Mouse (Mus musculus) G1E (cell line): ENCODE data around the gene Gm5965. TPM values are rescaled to one million over a fixed set of nuclear protein-coding genes. Genes with fewer than 3 reads are reported as not detected.
"Not testable (repeated sequence)": the region's sequence is repeated elsewhere in the genome, so short reads cannot be mapped to it uniquely, and the experiment has no call there.

Experiments
- ATAC-seq: 2 replicates; pipeline ENCODE4 v1.8.0; 2016; ENCODE audit warnings: mild to moderate bottlenecking; ENCODE audit not compliant: insufficient number of reproducible peaks, poor library complexity, low FRiP score, severe bottlenecking; ENCODE audit errors: extremely low read depth
- DNase-seq: peaks from one replicate; pipeline ENCODE4 v3.0.0; 2012; ENCODE audit warnings: low spot score
- H3K27me3 ChIP-seq: 2 replicates; pipeline ENCODE4 v1.6.1; 2012; ENCODE audit warnings: mild to moderate bottlenecking, low read length, inconsistent platforms; ENCODE audit not compliant: insufficient read depth
- H3K36me3 ChIP-seq: replicated peaks from 2 replicates; pipeline ENCODE3; 2012; ENCODE audit warnings: mild to moderate bottlenecking, inconsistent platforms
- H3K4me1 ChIP-seq: 2 replicates; pipeline ENCODE4 v1.6.1; 2012; ENCODE audit warnings: low read depth, low read length, inconsistent platforms, mixed read lengths; ENCODE audit not compliant: insufficient read depth
- H3K4me3 ChIP-seq: 2 replicates; pipeline ENCODE4 v1.5.1; 2012; ENCODE audit warnings: low read depth, mild to moderate bottlenecking, inconsistent platforms, low read length, moderate library complexity, mixed read lengths
- H3K9me3 ChIP-seq: replicated peaks from 2 replicates; pipeline ENCODE4 v1.6.1; 2012; ENCODE audit warnings: inconsistent platforms
- CTCF ChIP-seq: IDR thresholded peaks from 2 replicates; pipeline ENCODE4 v1.5.1; 2012; ENCODE audit warnings: low read depth, low read length, inconsistent platforms, mixed read lengths
- GATA1 ChIP-seq: IDR thresholded peaks from 2 replicates; pipeline ENCODE4 v1.6.1; 2012; ENCODE audit warnings: borderline replicate concordance, low read length, inconsistent platforms, mixed read lengths
- GATA2 ChIP-seq: IDR thresholded peaks from 2 replicates; pipeline ENCODE4 v1.6.1; 2012; ENCODE audit warnings: low read depth, low read length, inconsistent platforms, borderline replicate concordance
- POLR2AphosphoS5 ChIP-seq: IDR thresholded peaks from 2 replicates; pipeline ENCODE4 v1.6.1; 2012; ENCODE audit warnings: low read depth, low read length, inconsistent platforms; ENCODE audit not compliant: insufficient replicate concordance
- TAL1 ChIP-seq: conservative IDR thresholded peaks from 2 replicates; pipeline ENCODE4 v1.6.1; 2012; ENCODE audit warnings: low read depth, low read length, inconsistent platforms, mixed read lengths
- polyA plus RNA-seq: library from polyadenylated mRNA; stranded (reverse); fragments of >175 nt; gene quantifications from 2 replicates; pipeline ENCODE4 v1.2.3, GENCODE M21; 2012
- total RNA-seq, 2 experiments: library from RNA; stranded (forward) in 1 of 2; stranded (reverse) in 1 of 2; fragments of 200-1000 nt in 1 of 2; fragments of >200 nt in 1 of 2; fragmentation: Nextera tagmentation in 1 of 2; gene quantifications; 2 replicates each; pipeline ENCODE4 v1.2.3; 2014 to 2017

Gm5965 gene
- not detected in 2 replicates for total RNA-seq (2014; fragmentation: Nextera tagmentation)
- total RNA-seq (2017) = not detected in 2 replicates
- 0.17 TPM in 1 of 2 replicates, not detected in the other for polyA plus RNA-seq

- ATAC-seq = no peak
- Histone ChIP-seq H3K9me3 (peaks cover 8% of the 10 kb centered on the region; the same call in 1 of the 2 replicates), H3K4me1 (no peaks in the 10 kb centered on the region), H3K4me3 (no peak within 1 kb of the TSS), H3K27me3 (no peaks in the 10 kb centered on the region), H3K36me3 (no peaks in the 10 kb centered on the region)
- DNase-seq = no peak
- TF ChIP-seq TAL1 (no peak), GATA1 (no peak), POLR2AphosphoS5 (no peak), GATA2 (no peak), CTCF (no peak)
Observed at GRCm38 (mm10) chr16:88777596-88777995, at the start of gene Gm5965. Gene Gm5965, plus strand, starts transcription at chr16:88777896.

DNA sequence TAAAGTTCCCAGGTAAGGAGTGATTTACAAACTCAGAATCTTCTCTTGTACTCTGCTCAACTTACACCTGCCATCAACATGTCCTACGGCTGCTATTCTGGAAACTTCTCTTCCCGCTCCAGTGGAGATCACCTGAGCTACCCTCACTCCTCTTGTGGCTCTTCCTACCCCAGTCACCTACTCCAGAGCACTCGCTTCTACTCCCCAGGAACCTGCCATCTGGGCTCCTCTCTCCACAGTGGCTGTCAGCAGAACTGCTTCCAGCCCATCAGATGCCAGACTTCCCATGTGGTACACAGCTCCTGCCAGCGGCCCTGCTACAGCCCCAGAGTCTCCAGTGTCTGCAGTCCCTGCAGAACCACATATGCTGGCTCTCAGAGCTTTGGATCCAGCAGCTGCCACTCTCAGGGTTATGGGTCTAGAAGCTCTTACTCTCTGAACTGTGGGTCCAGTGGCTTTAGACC is 48.9 kb upstream of the Gm5965 start, which contains the start of gene Krtap13-1:
Gene Krtap13-1, plus strand, starts transcription at position 51 of the 464 bp plus-strand sequence.
- H3K27me3 ChIP-seq = no peaks in the 10 kb centered on the region
- DNase-seq = no peak

DNA sequence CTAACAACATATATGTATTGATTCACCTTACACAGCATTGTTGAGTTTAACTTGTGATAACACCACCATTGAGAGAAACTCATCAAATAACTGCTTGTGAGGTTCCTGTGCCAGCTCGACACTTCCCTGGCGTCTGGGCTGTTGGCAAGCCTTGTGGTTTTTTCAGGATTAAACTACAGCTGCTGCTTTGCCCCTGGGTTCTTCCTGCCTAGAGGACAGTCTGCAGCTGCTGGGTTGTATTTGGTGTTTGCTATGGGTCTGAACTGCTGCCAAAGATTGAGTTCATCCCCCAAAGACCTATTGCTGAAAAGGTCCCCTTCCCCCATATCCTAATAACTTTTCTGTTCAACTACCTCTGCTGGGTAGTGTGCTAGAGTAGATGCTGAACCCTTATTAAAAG is 42.3 kb upstream of the Gm5965 start:
- no peaks in the 10 kb centered on the region for H3K27me3 ChIP-seq
- no peak for TF ChIP-seq POLR2AphosphoS5
- TF ChIP-seq GATA2 = no peak
- TF ChIP-seq GATA1 = no peak
- no peak for TF ChIP-seq CTCF
- TF ChIP-seq TAL1 = no peak
- H3K36me3 ChIP-seq = no peaks in the 10 kb centered on the region
- ATAC-seq = no peak
- no peaks in the 10 kb centered on the region for H3K4me1 ChIP-seq
- H3K9me3 ChIP-seq = no peaks in the 10 kb centered on the region
- DNase-seq = no peak
- no peak overlapping the region for H3K4me3 ChIP-seq

More for the DNA sequence above, 48.9 kb upstream of the Gm5965 start, which contains the start of gene Krtap13-1:
- H3K9me3 ChIP-seq = peaks cover 9% of the 10 kb centered on the region; the same call in 1 of the 2 replicates
- TF ChIP-seq TAL1 (no peak), GATA2 (no peak), GATA1 (no peak), POLR2AphosphoS5 (no peak), CTCF (no peak)
- H3K4me1 ChIP-seq = no peaks in the 10 kb centered on the region
- H3K36me3 ChIP-seq = no peaks in the 10 kb centered on the region
- ATAC-seq = peak; percentile 8; the same call in 1 of the 2 replicates
- no peak within 1 kb of the TSS for H3K4me3 ChIP-seq

- Histone ChIP-seq H3K4me1 (no peaks in the 10 kb centered on the region), H3K27me3 (no peaks in the 10 kb centered on the region), H3K4me3 (no peak overlapping the region), H3K36me3 (no peaks in the 10 kb centered on the region), H3K9me3 (no peaks in the 10 kb centered on the region)
- ATAC-seq = no peak
- TF ChIP-seq CTCF (no peak), GATA2 (no peak), GATA1 (no peak), POLR2AphosphoS5 (no peak), TAL1 (no peak)
- DNase-seq = no peak
Observed at GRCm38 (mm10) chr16:88744750-88745340, 32.9 kb upstream of the Gm5965 start.

DNA sequence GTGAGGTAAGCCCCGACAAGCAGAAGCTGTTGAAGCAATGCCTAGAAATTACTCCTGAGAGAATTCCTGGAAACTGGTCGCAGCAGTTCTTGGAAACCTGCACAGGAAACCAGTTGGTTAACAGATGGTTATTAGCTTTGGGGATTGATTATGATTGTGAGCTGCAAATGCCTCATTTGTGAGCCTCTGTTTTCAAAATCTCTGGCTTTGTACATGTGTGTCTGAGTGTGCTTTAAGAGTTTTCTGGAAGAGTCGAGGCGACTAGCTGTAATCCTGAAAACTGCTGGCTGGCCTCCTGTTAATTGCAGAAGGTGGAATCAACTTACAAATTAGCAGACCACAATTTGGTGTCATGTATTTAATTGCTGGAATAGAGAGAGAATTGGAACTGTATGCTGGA is 29.8 kb upstream of the Gm5965 start:
- DNase-seq (no peak), ATAC-seq (no peak)
- Histone ChIP-seq H3K4me3 (no peak overlapping the region), H3K36me3 (no peaks in the 10 kb centered on the region), H3K9me3 (peaks cover 4% of the 10 kb centered on the region), H3K4me1 (no peaks in the 10 kb centered on the region), H3K27me3 (no peaks in the 10 kb centered on the region)
- TF ChIP-seq CTCF = no peak
- no peak for TF ChIP-seq GATA2
- TF ChIP-seq TAL1 = no peak
- TF ChIP-seq POLR2AphosphoS5 = no peak
- no peak for TF ChIP-seq GATA1

- H3K4me3 ChIP-seq, ATAC-seq, DNase-seq: not testable (repeated sequence)
Observed at GRCm38 (mm10) chr16:88751535-88751934, 26.2 kb upstream of the Gm5965 start, which contains the start of gene Krtap13. Gene Krtap13, minus strand, starts transcription at chr16:88751635.

GRCm38 (mm10) chr16:88758547-88758946 is 19.1 kb upstream of the Gm5965 start, which contains the start of gene 2310034C09Rik:
Gene 2310034C09Rik, plus strand, starts transcription at chr16:88758847.
- DNase-seq, H3K4me1 ChIP-seq, H3K9me3 ChIP-seq, ATAC-seq, H3K4me3 ChIP-seq, H3K36me3 ChIP-seq, H3K27me3 ChIP-seq: not testable (repeated sequence)

More at GRCm38 (mm10) chr16:88751535-88751934, 26.2 kb upstream of the Gm5965 start, which contains the start of gene Krtap13:
- H3K36me3 ChIP-seq, H3K27me3 ChIP-seq, H3K9me3 ChIP-seq, H3K4me1 ChIP-seq: not testable (repeated sequence)
